Mouse (Mus musculus) MEL (cell line): Measurements from ENCODE around the gene Cep295nl. TPM values are rescaled to one million over a fixed set of nuclear protein-coding genes. Genes with fewer than 3 reads are reported as not detected.

Experiments
- DNase-seq: peaks from one replicate; pipeline ENCODE4 v3.0.0; 2011; ENCODE audit warnings: low read depth, low spot score
- H3K27ac ChIP-seq: 2 replicates; pipeline ENCODE4 v1.5.1; 2012; ENCODE audit warnings: low read depth, mild to moderate bottlenecking, control low read depth, low read length, moderate library complexity; ENCODE audit not compliant: control insufficient read depth
- H3K27me3 ChIP-seq, 2 experiments: fragments of 150-350 bp in 1 of 2; sonication (generic) in 1 of 2; 2 replicates each; pipeline ENCODE4 v1.6.1; 2012; ENCODE audit warnings: low read length in 2 of 2, mild to moderate bottlenecking in 2 of 2, improper control_type of control experiment in 1 of 2, moderate library complexity in 1 of 2; ENCODE audit not compliant: insufficient read depth in 2 of 2, control insufficient read depth in 1 of 2
- H3K36me3 ChIP-seq, 2 experiments: 2 replicates each; pipeline ENCODE4 v1.6.1; 2012 to 2014; ENCODE audit warnings: low read length in 2 of 2, improper control_type of control experiment in 1 of 2, inconsistent platforms in 1 of 2, mild to moderate bottlenecking in 1 of 2; ENCODE audit not compliant: insufficient read depth in 2 of 2, control insufficient read depth in 1 of 2
- H3K4me1 ChIP-seq, 2 experiments: fragments of 150-350 bp in 1 of 2; sonication (generic) in 1 of 2; 2 replicates each; pipeline ENCODE4 v1.6.1; 2012; ENCODE audit warnings: low read length in 2 of 2, improper control_type of control experiment in 1 of 2, mild to moderate bottlenecking in 1 of 2; ENCODE audit not compliant: insufficient read depth in 2 of 2, control insufficient read depth in 1 of 2
- H3K4me3 ChIP-seq, 2 experiments: fragments of 150-350 bp in 1 of 2; sonication (generic) in 1 of 2; 2 replicates each; pipeline ENCODE4 v1.5.1; 2012; ENCODE audit warnings: low read depth in 2 of 2, low read length in 2 of 2, mild to moderate bottlenecking in 2 of 2, moderate library complexity in 2 of 2, control low read depth in 1 of 2, improper control_type of control experiment in 1 of 2; ENCODE audit not compliant: control insufficient read depth in 1 of 2, insufficient read depth in 1 of 2
- H3K79me2 ChIP-seq: 2 replicates; pipeline ENCODE4 v1.6.1; 2012; ENCODE audit warnings: mild to moderate bottlenecking, low read length, moderate library complexity; ENCODE audit not compliant: control insufficient read depth, poor library complexity, insufficient read depth
- H3K9ac ChIP-seq: 2 replicates; pipeline ENCODE4 v1.6.1; 2012; ENCODE audit warnings: low read depth, mild to moderate bottlenecking, control low read depth, low read length, moderate library complexity; ENCODE audit not compliant: control insufficient read depth, poor library complexity, severe bottlenecking
- H3K9me3 ChIP-seq: fragments of 150-350 bp; sonication (generic); replicated peaks from 2 replicates; pipeline ENCODE4 v1.6.1; 2012; ENCODE audit warnings: mild to moderate bottlenecking, low read length, improper control_type of control experiment, moderate library complexity; ENCODE audit not compliant: insufficient read depth
- BHLHE40 ChIP-seq: IDR thresholded peaks from 2 replicates; pipeline ENCODE4 v1.6.1; 2012; ENCODE audit warnings: low read depth, mild to moderate bottlenecking, inconsistent platforms, low read length, improper control_type of control experiment, borderline replicate concordance
- CHD1 ChIP-seq: IDR thresholded peaks from 2 replicates; pipeline ENCODE4 v1.6.1; 2012; ENCODE audit warnings: low read depth, mild to moderate bottlenecking, inconsistent platforms, low read length, improper control_type of control experiment
- CHD2 ChIP-seq: IDR thresholded peaks from 2 replicates; pipeline ENCODE4 v1.6.1; 2011; ENCODE audit warnings: low read length, improper control_type of control experiment
- CTCF ChIP-seq, 3 experiments: IDR thresholded peaks in 2 of 3; conservative IDR thresholded peaks in 1 of 3; 2 replicates each; pipeline ENCODE4 v1.5.1; 2011 to 2012; ENCODE audit warnings: low read length in 3 of 3, low read depth in 2 of 3, mild to moderate bottlenecking in 2 of 3, improper control_type of control experiment in 1 of 3, inconsistent platforms in 1 of 3, mixed read lengths in 1 of 3, moderate library complexity in 1 of 3; ENCODE audit not compliant: control insufficient read depth in 1 of 3, insufficient read depth in 1 of 3, poor library complexity in 1 of 3, severe bottlenecking in 1 of 3
- ELF1 ChIP-seq: IDR thresholded peaks from 2 replicates; pipeline ENCODE4 v1.6.1; 2014; ENCODE audit warnings: low read depth, mild to moderate bottlenecking, inconsistent platforms, low read length, improper control_type of control experiment, moderate library complexity
- EP300 ChIP-seq, 2 experiments: IDR thresholded peaks; 2 replicates each; pipeline ENCODE4 v1.6.1; 2011; ENCODE audit warnings: improper control_type of control experiment in 2 of 2, low read length in 2 of 2, low read depth in 1 of 2, mild to moderate bottlenecking in 1 of 2
- GABPA ChIP-seq: IDR thresholded peaks from 2 replicates; pipeline ENCODE4 v1.6.1; 2012; ENCODE audit warnings: low read depth, mild to moderate bottlenecking, inconsistent platforms, low read length, improper control_type of control experiment, moderate library complexity
- HCFC1 ChIP-seq: IDR thresholded peaks from 2 replicates; pipeline ENCODE4 v1.6.1; 2012; ENCODE audit warnings: low read depth, mild to moderate bottlenecking, inconsistent platforms, low read length, improper control_type of control experiment, moderate library complexity
- JUND ChIP-seq: IDR thresholded peaks from 2 replicates; pipeline ENCODE4 v1.6.1; 2011; ENCODE audit warnings: low read depth, mild to moderate bottlenecking, improper control_type of control experiment, low read length
- KAT2A ChIP-seq: conservative IDR thresholded peaks from 2 replicates; pipeline ENCODE4 v1.6.1; 2012; ENCODE audit warnings: low read depth, low read length, improper control_type of control experiment, inconsistent platforms
- MAX ChIP-seq: IDR thresholded peaks from 2 replicates; pipeline ENCODE4 v1.6.1; 2011; ENCODE audit warnings: low read length, improper control_type of control experiment
- MAZ ChIP-seq: IDR thresholded peaks from 2 replicates; pipeline ENCODE4 v1.6.1; 2012; ENCODE audit warnings: low read depth, mild to moderate bottlenecking, inconsistent platforms, low read length, improper control_type of control experiment
- NELFE ChIP-seq: IDR thresholded peaks from 2 replicates; pipeline ENCODE4 v1.6.1; 2011; ENCODE audit warnings: low read depth, low read length, improper control_type of control experiment
- NRF1 ChIP-seq: IDR thresholded peaks from 2 replicates; pipeline ENCODE4 v1.6.1; 2014; ENCODE audit warnings: low read depth, mild to moderate bottlenecking, inconsistent platforms, low read length, improper control_type of control experiment, moderate library complexity; ENCODE audit not compliant: poor library complexity, insufficient read depth, severe bottlenecking
- POLR2A ChIP-seq, 2 experiments: IDR thresholded peaks; 2 replicates each; pipeline ENCODE4 v1.6.1; 2011 to 2012; ENCODE audit warnings: low read length in 2 of 2, mild to moderate bottlenecking in 2 of 2, control low read depth in 1 of 2, improper control_type of control experiment in 1 of 2, low read depth in 1 of 2, moderate library complexity in 1 of 2; ENCODE audit not compliant: control insufficient read depth in 1 of 2, insufficient read depth in 1 of 2, poor library complexity in 1 of 2
- POLR2AphosphoS2 ChIP-seq: IDR thresholded peaks from 2 replicates; pipeline ENCODE4 v1.6.1; 2011; ENCODE audit warnings: low read length, improper control_type of control experiment
- POLR2AphosphoS5 ChIP-seq: IDR thresholded peaks from 2 replicates; pipeline ENCODE4 v1.6.1; 2012; ENCODE audit warnings: low read depth, borderline replicate concordance, mild to moderate bottlenecking, inconsistent platforms, low read length, moderate library complexity, mixed read lengths
- RCOR1 ChIP-seq: IDR thresholded peaks from 2 replicates; pipeline ENCODE4 v1.6.1; 2012; ENCODE audit warnings: low read depth, mild to moderate bottlenecking, inconsistent platforms, low read length, improper control_type of control experiment
- SMC3 ChIP-seq: IDR thresholded peaks from 2 replicates; pipeline ENCODE4 v1.6.1; 2011; ENCODE audit warnings: low read depth, low read length, improper control_type of control experiment
- TBP ChIP-seq: IDR thresholded peaks from 2 replicates; pipeline ENCODE4 v1.8.0; 2011; ENCODE audit warnings: low read depth, low read length, improper control_type of control experiment
- TCF12 ChIP-seq: IDR thresholded peaks from 2 replicates; pipeline ENCODE4 v1.6.1; 2014; ENCODE audit warnings: low read depth, mild to moderate bottlenecking, inconsistent platforms, low read length, improper control_type of control experiment, moderate library complexity
- UBTF ChIP-seq: IDR thresholded peaks from 2 replicates; pipeline ENCODE4 v1.6.1; 2012; ENCODE audit warnings: low read depth, mild to moderate bottlenecking, inconsistent platforms, low read length, improper control_type of control experiment, moderate library complexity, borderline replicate concordance; ENCODE audit not compliant: insufficient read depth
- USF1 ChIP-seq: IDR thresholded peaks from 2 replicates; pipeline ENCODE4 v1.6.1; 2014; ENCODE audit warnings: low read depth, mild to moderate bottlenecking, inconsistent platforms, low read length, improper control_type of control experiment, moderate library complexity
- ZC3H11A ChIP-seq: IDR thresholded peaks from 2 replicates; pipeline ENCODE4 v1.6.1; 2012; ENCODE audit warnings: low read depth, mild to moderate bottlenecking, inconsistent platforms, low read length, improper control_type of control experiment
- ZKSCAN1 ChIP-seq: IDR thresholded peaks from 2 replicates; pipeline ENCODE4 v1.6.1; 2012; ENCODE audit warnings: low read depth, mild to moderate bottlenecking, inconsistent platforms, low read length, improper control_type of control experiment, moderate library complexity
- ZNF384 ChIP-seq: IDR thresholded peaks from 2 replicates; pipeline ENCODE4 v1.6.1; 2012; ENCODE audit warnings: low read depth, mild to moderate bottlenecking, inconsistent platforms, low read length, improper control_type of control experiment
- polyA plus RNA-seq, 2 experiments: library from polyadenylated mRNA; stranded (reverse) in 1 of 2; unstranded in 1 of 2; fragments of >175 nt in 1 of 2; fragments of >200 nt in 1 of 2; gene quantifications; 2 replicates each; pipeline versions ENCODE4 v1.2.1 to v1.2.4; 2012; ENCODE audit warnings: low replicate concordance in 2 of 2, low read depth in 1 of 2; ENCODE audit not compliant: insufficient read length in 2 of 2, insufficient read depth in 1 of 2, missing spikeins in 1 of 2
- total RNA-seq: library from RNA; depleted of rRNA; stranded (reverse); fragments of 300-350 nt; gene quantifications from 2 replicates; pipeline ENCODE4 v1.2.3, GENCODE M21; 2012

Cep295nl gene
- total and polyA plus RNA-seq, 3 experiments = not detected

DNA sequence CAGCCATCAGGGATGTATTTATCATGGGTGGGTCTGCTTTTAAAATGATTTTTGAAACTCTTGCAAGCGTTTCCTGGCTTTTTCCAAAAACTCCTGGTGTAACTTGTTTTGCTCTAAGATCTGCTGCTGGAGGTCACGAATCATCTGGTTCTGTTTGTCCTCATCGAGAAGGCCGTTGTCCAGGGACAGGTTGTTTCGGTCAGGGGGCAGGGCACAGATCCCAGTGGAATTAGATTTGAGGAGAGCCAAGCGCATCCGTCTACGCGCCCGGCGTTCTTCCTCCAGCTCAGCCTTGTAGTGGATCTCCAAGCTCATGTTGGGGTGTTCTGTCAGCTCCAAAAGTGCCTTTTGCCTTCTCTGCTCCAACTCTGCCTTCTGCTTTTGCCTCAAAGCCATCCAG, 9.9 kb downstream of the Cep295nl start:
- TF ChIP-seq KAT2A (no peak), CTCF (IDR thresholded peaks at IDR 0.05 in 2 of 3, conservative IDR thresholded peaks at IDR 0.05 in 1 of 3; ENCODE audit: control insufficient read depth in 1 of 3, insufficient read depth in 1 of 3, low read depth in 2 of 3, low read length in 3 of 3, poor library complexity in 1 of 3, severe bottlenecking in 1 of 3) (no peak), TBP (no peak), EP300 (IDR thresholded peaks at IDR 0.05; ENCODE audit: low read depth in 1 of 2, low read length in 2 of 2) (no peak), MAX (no peak), TCF12 (no peak), ELF1 (no peak), NELFE (no peak), CHD2 (no peak)
- H3K27me3 ChIP-seq = peaks cover 0 to 1% of the 10 kb centered on the region in 2 experiments; a peak in 1 of 4 replicates

GRCm38 (mm10) chr11:118330777-118331176, 11.5 kb downstream of the Cep295nl start:
- H3K36me3 ChIP-seq = no peaks in the 10 kb centered on the region
- no peaks in the 10 kb centered on the region for H3K79me2 ChIP-seq
- H3K27me3 ChIP-seq = peaks cover 0 to 1% of the 10 kb centered on the region in 2 experiments; a peak in 1 of 4 replicates

More for the DNA sequence above, 9.9 kb downstream of the Cep295nl start:
- Histone ChIP-seq H3K36me3 (no peaks in the 10 kb centered on the region), H3K9me3 (no peaks in the 10 kb centered on the region), H3K27ac (no peak overlapping the region), H3K4me1 (no peaks in the 10 kb centered on the region), H3K79me2 (no peaks in the 10 kb centered on the region), H3K9ac (no peak overlapping the region), H3K4me3 (no peak overlapping the region)
- no peak for DNase-seq

GRCm38 (mm10) chr11:118330361-118330760, 11.9 kb downstream of the Cep295nl start:
- no peaks in the 10 kb centered on the region for H3K36me3 ChIP-seq

More at GRCm38 (mm10) chr11:118330777-118331176, 11.5 kb downstream of the Cep295nl start:
- no peak overlapping the region for H3K27ac ChIP-seq
- no peaks in the 10 kb centered on the region for H3K4me1 ChIP-seq
- no peak for TF ChIP-seq POLR2AphosphoS5
- TF ChIP-seq BHLHE40 = no peak
- no peak for TF ChIP-seq RCOR1
- TF ChIP-seq ZNF384 = no peak
- TF ChIP-seq SMC3 = no peak
- no peak for TF ChIP-seq GABPA
- no peak for TF ChIP-seq MAZ
- TF ChIP-seq ZC3H11A = no peak
- TF ChIP-seq USF1 = no peak
- TF ChIP-seq NRF1 = no peak
- no peak for TF ChIP-seq EP300 (IDR thresholded peaks at IDR 0.05; ENCODE audit: low read depth in 1 of 2, low read length in 2 of 2)
- TF ChIP-seq TCF12 = no peak
- no peak for DNase-seq
- no peak overlapping the region for H3K4me3 ChIP-seq
- no peaks in the 10 kb centered on the region for H3K9me3 ChIP-seq
- H3K9ac ChIP-seq = no peak overlapping the region

More at GRCm38 (mm10) chr11:118330361-118330760, 11.9 kb downstream of the Cep295nl start:
- Histone ChIP-seq H3K9ac (no peak overlapping the region), H3K4me1 (no peaks in the 10 kb centered on the region), H3K9me3 (no peaks in the 10 kb centered on the region), H3K27ac (no peak overlapping the region), H3K27me3 (peaks cover 2 to 4% of the 10 kb centered on the region in 2 experiments; a peak in 3 of 4 replicates), H3K79me2 (no peaks in the 10 kb centered on the region), H3K4me3 (no peak overlapping the region)
- no peak for DNase-seq
- TF ChIP-seq POLR2AphosphoS2 = no peak
- no peak for TF ChIP-seq MAZ
- no peak for TF ChIP-seq ZNF384
- TF ChIP-seq JUND = no peak
- TF ChIP-seq CHD2 = no peak
- TF ChIP-seq CHD1 = no peak
- no peak for TF ChIP-seq USF1
- TF ChIP-seq POLR2AphosphoS5 = no peak
- no peak for TF ChIP-seq POLR2A (IDR thresholded peaks at IDR 0.05; ENCODE audit: control insufficient read depth in 1 of 2, insufficient read depth in 1 of 2, low read depth in 1 of 2, low read length in 2 of 2, poor library complexity in 1 of 2)
- TF ChIP-seq ZKSCAN1 = no peak
- no peak for TF ChIP-seq HCFC1
- TF ChIP-seq UBTF = no peak
- TF ChIP-seq MAX = no peak
